Mouse (Mus musculus): ENCODE data around the gene Fam166b. TPM values are rescaled to one million over a fixed set of nuclear protein-coding genes. Genes with fewer than 3 reads are reported as not detected.
A peak's percentile ranks its signal among the peaks of the same experiment; 100 is the strongest.

Fam166b gene
- polyA plus RNA-seq, 1 experiment, result 1.6 TPM

DNA sequence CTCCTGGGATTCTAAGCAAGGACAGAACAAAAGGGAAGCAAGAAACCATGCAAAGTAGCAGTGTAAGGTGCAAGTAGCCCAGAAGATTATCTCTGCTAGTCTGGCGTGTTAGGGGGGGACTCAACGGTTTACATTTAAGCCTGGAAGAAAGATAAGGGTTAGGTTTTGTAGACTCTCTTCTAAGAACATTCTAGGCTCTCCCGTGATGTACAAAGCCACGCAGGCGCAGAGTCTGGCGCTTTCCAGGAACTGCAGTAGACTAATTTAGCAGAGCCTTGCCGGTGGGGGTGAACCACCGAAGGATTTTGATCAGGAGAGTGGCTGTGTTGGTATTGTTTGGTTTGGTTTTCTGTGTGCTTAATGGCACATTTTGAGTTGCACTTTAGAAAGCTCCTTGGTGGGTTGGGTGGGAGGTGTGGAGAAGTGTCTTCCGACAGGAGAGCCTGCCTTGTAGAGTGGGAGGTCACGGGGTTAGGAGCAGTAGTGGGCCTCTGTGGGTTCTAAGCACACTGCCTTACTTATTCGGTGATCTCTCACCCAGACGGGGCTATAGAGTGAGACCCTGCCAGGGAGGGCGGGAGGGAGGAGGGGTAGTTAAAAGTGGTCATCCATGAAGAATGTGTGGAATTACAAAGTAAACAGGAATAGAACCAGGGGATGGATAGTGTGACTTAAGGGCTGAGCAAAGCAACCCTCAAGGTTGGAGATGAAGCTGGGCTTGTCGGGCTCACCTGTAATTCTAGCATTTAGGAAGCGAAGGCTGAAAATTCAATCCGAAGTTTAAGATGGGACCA, 11.5 kb downstream of the Fam166b start:
- Histone ChIP-seq H3K27ac (ENCODE audit: control insufficient read depth, insufficient read depth, low read depth, low read length) (no peak overlapping the region), H3K4me1 (ENCODE audit: control insufficient read depth, insufficient read depth, low read length) (no peaks in the 10 kb centered on the region; the same call in none of the 2 replicates), H3K36me3 (ENCODE audit: control insufficient read depth, insufficient read depth, low read length) (no peaks in the 10 kb centered on the region; the same call in 1 of the 2 replicates), H3K4me3 (ENCODE audit: control insufficient read depth, low read depth, low read length) (no peak overlapping the region), H3K27me3 (ENCODE audit: control insufficient read depth, insufficient read depth, low read length) (no peaks in the 10 kb centered on the region)
- TF ChIP-seq CTCF (IDR thresholded peaks at IDR 0.05; ENCODE audit: control insufficient read depth, insufficient read depth, insufficient replicate concordance, low read depth, low read length) (no peak), POLR2A (IDR thresholded peaks at IDR 0.05; ENCODE audit: control insufficient read depth, low read depth, low read length) (no peak)

GRCm38 (mm10) chr4:43416071-43416490, 12.9 kb downstream of the Fam166b start:
- no peaks in the 10 kb centered on the region; the same call in 1 of the 2 replicates for H3K4me1 ChIP-seq (ENCODE audit: control insufficient read depth, insufficient read depth, low read length)
- H3K27me3 ChIP-seq (ENCODE audit: control insufficient read depth, insufficient read depth, low read length), result no peaks in the 10 kb centered on the region
- TF ChIP-seq CTCF (IDR thresholded peaks at IDR 0.05; ENCODE audit: control insufficient read depth, insufficient read depth, insufficient replicate concordance, low read depth, low read length) (no peak), POLR2A (IDR thresholded peaks at IDR 0.05; ENCODE audit: control insufficient read depth, low read depth, low read length) (no peak)
- H3K4me3 ChIP-seq (ENCODE audit: control insufficient read depth, low read depth, low read length), result no peak overlapping the region
- H3K27ac ChIP-seq (ENCODE audit: control insufficient read depth, insufficient read depth, low read depth, low read length), result no peak overlapping the region
- no peaks in the 10 kb centered on the region for H3K36me3 ChIP-seq (ENCODE audit: control insufficient read depth, insufficient read depth, low read length)

DNA sequence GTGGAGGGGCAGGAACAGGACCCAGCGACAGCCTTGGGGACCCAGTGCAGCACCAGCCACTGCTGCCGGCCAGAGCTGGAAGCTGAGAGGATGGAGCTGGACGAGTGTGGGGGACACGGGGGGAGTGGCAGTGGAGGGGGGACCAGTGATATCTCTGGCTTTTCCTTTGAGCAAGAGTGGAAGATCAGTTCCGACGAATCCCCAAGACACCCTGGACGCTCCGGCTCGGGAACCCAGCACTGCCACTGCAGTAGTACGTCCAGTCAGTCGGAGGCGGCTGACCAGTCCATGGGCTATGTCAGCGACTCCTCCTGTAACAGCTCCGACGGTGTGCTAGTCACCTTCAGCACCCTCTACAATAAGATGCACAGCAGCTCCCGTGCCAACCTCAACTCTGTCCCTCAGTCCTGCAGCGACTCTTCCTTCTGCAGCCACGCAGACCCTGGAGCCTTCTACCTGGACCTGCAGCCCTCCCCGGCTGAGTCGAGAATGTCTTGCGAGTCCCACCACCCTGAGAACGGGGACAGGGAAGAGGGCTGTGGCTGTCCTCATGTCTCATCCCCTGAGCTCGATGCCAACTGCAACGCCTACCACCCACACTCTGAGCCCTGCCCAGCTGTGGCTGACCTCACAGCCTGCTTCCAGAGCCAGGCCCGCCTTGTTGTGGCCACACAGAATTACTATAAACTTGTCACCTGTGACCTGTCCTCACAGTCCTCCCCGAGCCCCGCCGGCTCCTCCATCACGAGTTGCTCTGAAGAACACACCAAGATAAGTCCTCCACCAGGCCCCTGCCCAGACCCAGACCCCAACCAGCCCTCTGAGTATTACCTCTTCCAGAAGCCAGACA, 13.5 kb downstream of the Fam166b start:
- Histone ChIP-seq H3K27ac (ENCODE audit: control insufficient read depth, insufficient read depth, low read depth, low read length) (no peak overlapping the region), H3K27me3 (ENCODE audit: control insufficient read depth, insufficient read depth, low read length) (no peaks in the 10 kb centered on the region), H3K4me3 (ENCODE audit: control insufficient read depth, low read depth, low read length) (no peak overlapping the region), H3K4me1 (ENCODE audit: control insufficient read depth, insufficient read depth, low read length) (no peaks in the 10 kb centered on the region; the same call in 1 of the 2 replicates), H3K36me3 (ENCODE audit: control insufficient read depth, insufficient read depth, low read length) (no peaks in the 10 kb centered on the region)
- no peak for TF ChIP-seq POLR2A (IDR thresholded peaks at IDR 0.05; ENCODE audit: control insufficient read depth, low read depth, low read length)

DNA sequence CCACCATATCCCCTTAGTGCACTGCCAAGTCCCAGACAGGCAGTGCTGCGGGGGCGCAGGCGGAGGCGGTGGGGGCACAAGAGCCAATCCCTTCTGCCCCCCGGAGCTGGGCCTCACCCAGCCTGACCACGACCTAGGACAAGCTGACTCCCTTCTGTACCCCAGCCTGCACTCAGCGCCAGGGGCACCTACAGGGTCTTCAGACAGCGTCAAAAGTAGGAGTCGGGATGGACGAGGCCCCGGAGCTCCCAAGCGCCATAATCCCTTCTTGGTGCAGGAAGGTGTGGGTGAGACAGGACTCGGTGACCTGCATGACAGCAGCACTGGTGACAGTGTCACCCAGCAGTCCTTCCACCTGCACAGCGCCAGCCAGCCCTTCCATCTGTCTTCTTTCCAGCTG, 14.2 kb downstream of the Fam166b start:
- Histone ChIP-seq H3K36me3 (ENCODE audit: control insufficient read depth, insufficient read depth, low read length) (no peaks in the 10 kb centered on the region), H3K27ac (ENCODE audit: control insufficient read depth, insufficient read depth, low read depth, low read length) (no peak overlapping the region), H3K27me3 (ENCODE audit: control insufficient read depth, insufficient read depth, low read length) (no peaks in the 10 kb centered on the region), H3K4me1 (ENCODE audit: control insufficient read depth, insufficient read depth, low read length) (no peaks in the 10 kb centered on the region; the same call in 1 of the 2 replicates), H3K4me3 (ENCODE audit: control insufficient read depth, low read depth, low read length) (no peak overlapping the region)
- TF ChIP-seq POLR2A (IDR thresholded peaks at IDR 0.05; ENCODE audit: control insufficient read depth, low read depth, low read length), result no peak
- TF ChIP-seq CTCF (IDR thresholded peaks at IDR 0.05; ENCODE audit: control insufficient read depth, insufficient read depth, insufficient replicate concordance, low read depth, low read length), result no peak

- Histone ChIP-seq H3K4me1 (ENCODE audit: control insufficient read depth, insufficient read depth, low read length) (peaks cover 3% of the 10 kb centered on the region; the same call in 1 of the 2 replicates), H3K36me3 (ENCODE audit: control insufficient read depth, insufficient read depth, low read length) (no peaks in the 10 kb centered on the region)
- no peak for TF ChIP-seq CTCF (IDR thresholded peaks at IDR 0.05; ENCODE audit: control insufficient read depth, insufficient read depth, insufficient replicate concordance, low read depth, low read length)
- no peak for TF ChIP-seq POLR2A (IDR thresholded peaks at IDR 0.05; ENCODE audit: control insufficient read depth, low read depth, low read length)
Observed at GRCm38 (mm10) chr4:43407071-43407920, 21.6 kb downstream of the Fam166b start.

GRCm38 (mm10) chr4:43406162-43406971, 22.6 kb downstream of the Fam166b start:
- H3K27ac ChIP-seq (ENCODE audit: control insufficient read depth, insufficient read depth, low read depth, low read length), result peak overlapping the region; percentile 76
- TF ChIP-seq CTCF (IDR thresholded peaks at IDR 0.05; ENCODE audit: control insufficient read depth, insufficient read depth, insufficient replicate concordance, low read depth, low read length), result no peak
- TF ChIP-seq POLR2A (IDR thresholded peaks at IDR 0.05; ENCODE audit: control insufficient read depth, low read depth, low read length), result peak; percentile 8; the same call in 1 of the 2 replicates
- H3K36me3 ChIP-seq (ENCODE audit: control insufficient read depth, insufficient read depth, low read length), result no peaks in the 10 kb centered on the region
- no peaks in the 10 kb centered on the region for H3K27me3 ChIP-seq (ENCODE audit: control insufficient read depth, insufficient read depth, low read length)
- peaks cover 3% of the 10 kb centered on the region; the same call in 1 of the 2 replicates for H3K4me1 ChIP-seq (ENCODE audit: control insufficient read depth, insufficient read depth, low read length)
- peak overlapping the region; percentile 51 for H3K4me3 ChIP-seq (ENCODE audit: control insufficient read depth, low read depth, low read length)

More at GRCm38 (mm10) chr4:43407071-43407920, 21.6 kb downstream of the Fam166b start:
- H3K27me3 ChIP-seq (ENCODE audit: control insufficient read depth, insufficient read depth, low read length), result no peaks in the 10 kb centered on the region
- H3K4me3 ChIP-seq (ENCODE audit: control insufficient read depth, low read depth, low read length), result no peak overlapping the region
- no peak overlapping the region for H3K27ac ChIP-seq (ENCODE audit: control insufficient read depth, insufficient read depth, low read depth, low read length)
